Mouse (Mus musculus) olfactory bulb, adult 2 months (tissue): ENCODE results near the gene Ptms. TPM values are rescaled to one million over a fixed set of nuclear protein-coding genes. Genes with fewer than 3 reads are reported as not detected.
"Not testable (repeated sequence)": the region's sequence is repeated elsewhere in the genome, so short reads cannot be mapped to it uniquely, and the experiment has no call there.

ENCODE experiments used
- H3K27ac ChIP-seq: fragments of 200-500 bp; 2 replicates; pipeline ENCODE4 v1.5.1; 2012; ENCODE audit warnings: low read depth, low read length; ENCODE audit not compliant: insufficient read depth
- H3K4me1 ChIP-seq: fragments of 200-500 bp; 2 replicates; pipeline ENCODE4 v1.6.1; 2012; ENCODE audit warnings: low read length; ENCODE audit not compliant: control insufficient read depth, insufficient read depth
- H3K4me3 ChIP-seq: fragments of 200-500 bp; 2 replicates; pipeline ENCODE4 v1.5.1; 2012; ENCODE audit warnings: mild to moderate bottlenecking, low read depth, low read length, moderate library complexity; ENCODE audit not compliant: insufficient read depth
- CTCF ChIP-seq: fragments of 200-500 bp; IDR thresholded peaks from 2 replicates; pipeline ENCODE4 v1.5.1; 2012; ENCODE audit warnings: low read depth, mild to moderate bottlenecking, low read length, moderate library complexity; ENCODE audit not compliant: insufficient read depth
- POLR2A ChIP-seq: fragments of 200-500 bp; IDR thresholded peaks from 2 replicates; pipeline ENCODE4 v1.6.1; 2012; ENCODE audit warnings: mild to moderate bottlenecking, low read depth, low read length, moderate library complexity; ENCODE audit not compliant: insufficient read depth
- WGBS: fragments of 180-500 bp; shearing (Covaris S2); methylation state at CpG from one replicate; pipeline ENCODE4 v1.1.7; 2018; 5-methylcytosine and 5-hydroxymethylcytosine counted together
- polyA plus RNA-seq: library from polyadenylated mRNA; stranded (reverse); fragments of >200 nt; gene quantifications from 2 replicates; pipeline ENCODE4 v1.2.4, GENCODE M21; 2012; ENCODE audit warnings: low replicate concordance; ENCODE audit not compliant: missing spikeins, insufficient read depth, insufficient read length

Ptms gene
- polyA plus RNA-seq, 1 experiment: not detected

- no peak overlapping the region for H3K4me3 ChIP-seq
- peaks cover 13% of the 10 kb centered on the region for H3K4me1 ChIP-seq
- H3K27ac ChIP-seq: no peak overlapping the region; the same call in 1 of the 2 replicates
- TF ChIP-seq POLR2A (no peak), CTCF (no peak)
Observed at GRCm38 (mm10) chr6:124901851-124902250, 18.1 kb downstream of the Ptms start.

GRCm38 (mm10) chr6:124900801-124901480 is 19.0 kb downstream of the Ptms start:
- TF ChIP-seq POLR2A (no peak), CTCF (no peak)
- H3K4me3 ChIP-seq: no peak overlapping the region
- WGBS: 76% methylated on average over 10 of the region's 10 CpGs
- peaks cover 13% of the 10 kb centered on the region for H3K4me1 ChIP-seq
- H3K27ac ChIP-seq: no peak overlapping the region; the same call in 1 of the 2 replicates

GRCm38 (mm10) chr6:124900056-124900800 is 19.7 kb downstream of the Ptms start:
- Histone ChIP-seq H3K4me1 (peaks cover 11% of the 10 kb centered on the region), H3K4me3 (no peak overlapping the region), H3K27ac (no peak overlapping the region; the same call in 1 of the 2 replicates)
- TF ChIP-seq CTCF (no peak), POLR2A (no peak)
- WGBS: 61% methylated on average over 8 of the region's 8 CpGs

- TF ChIP-seq POLR2A: no peak
- TF ChIP-seq CTCF: no peak
- H3K27ac ChIP-seq: no peak overlapping the region
- 78% methylated on average over 3 of the region's 3 CpGs for WGBS
- peaks cover under 1% of the 10 kb centered on the region; the same call in 1 of the 2 replicates for H3K4me1 ChIP-seq
- no peak overlapping the region for H3K4me3 ChIP-seq
Observed at GRCm38 (mm10) chr6:124898359-124898758, 21.5 kb downstream of the Ptms start.

GRCm38 (mm10) chr6:124894113-124894512 is 25.8 kb downstream of the Ptms start:
- not testable (repeated sequence) for H3K27ac ChIP-seq, H3K4me1 ChIP-seq, H3K4me3 ChIP-seq
- 86% methylated on average over 2 of the region's 2 CpGs for WGBS

GRCm38 (mm10) chr6:124890997-124891396 is 28.9 kb downstream of the Ptms start:
- WGBS: 74% methylated on average over 6 of the region's 6 CpGs
- TF ChIP-seq CTCF: no peak
- TF ChIP-seq POLR2A: no peak
- H3K27ac ChIP-seq: no peak overlapping the region
- no peak overlapping the region for H3K4me3 ChIP-seq
- no peaks in the 10 kb centered on the region for H3K4me1 ChIP-seq

GRCm38 (mm10) chr6:124888555-124889125 is 31.3 kb downstream of the Ptms start:
- WGBS: 93% methylated on average over 6 of the region's 6 CpGs
- no peak overlapping the region for H3K4me3 ChIP-seq
- TF ChIP-seq CTCF (no peak), POLR2A (no peak)
- H3K4me1 ChIP-seq: 0 out of 2 replicates have a peak, but pooled peaks cover 5% of the 10 kb centered on the region
- no peak overlapping the region; the same call in 1 of the 2 replicates for H3K27ac ChIP-seq

GRCm38 (mm10) chr6:124887986-124888385 is 31.9 kb downstream of the Ptms start, which contains the start of gene Cd4:
TSS of gene Cd4 (minus strand) at chr6:124888221.
- Histone ChIP-seq H3K4me3 (no peak within 1 kb of the TSS; the same call in 1 of the 2 replicates), H3K4me1 (0 out of 2 replicates have a peak, but pooled peaks cover 5% of the 10 kb centered on the region), H3K27ac (no peak within 1 kb of the TSS; the same call in 1 of the 2 replicates)
- 91% methylated on average over 9 of the region's 9 CpGs for WGBS
- TF ChIP-seq CTCF (no peak), POLR2A (no peak)

- Histone ChIP-seq H3K27ac (no peak overlapping the region), H3K4me3 (no peak overlapping the region), H3K4me1 (0 out of 2 replicates have a peak, but pooled peaks cover 5% of the 10 kb centered on the region)
- WGBS: 95% methylated on average over 8 of the region's 8 CpGs
- no peak for TF ChIP-seq CTCF
- TF ChIP-seq POLR2A: no peak
Observed at GRCm38 (mm10) chr6:124885956-124886381, 33.9 kb downstream of the Ptms start.
